Mouse (Mus musculus) intestine, postnatal 0 days (tissue): ENCODE results near the gene Stxbp5l. TPM values are rescaled to one million over a fixed set of nuclear protein-coding genes. Genes with fewer than 3 reads are reported as not detected.

ENCODE experiments used
- ATAC-seq: fragments of 200-750 bp; cut with Nextera tagmentation; 2 replicates; pipeline ENCODE4 v1.8.0; 2017; ENCODE audit warnings: mild to moderate bottlenecking, moderate TSS enrichment, moderate library complexity
- H3K27ac ChIP-seq: fragments of 300-500 bp; sonication (generic); 2 replicates; pipeline ENCODE4 v1.5.1; 2014; ENCODE audit warnings: mild to moderate bottlenecking, low read depth, low read length, moderate library complexity
- H3K27me3 ChIP-seq: fragments of 300-500 bp; sonication (generic); replicated peaks from 2 replicates; pipeline ENCODE4 v1.6.1; 2014; ENCODE audit warnings: low read length, mixed read lengths; ENCODE audit not compliant: control insufficient read depth, insufficient read depth
- H3K36me3 ChIP-seq: fragments of 300-500 bp; sonication (generic); 2 replicates; pipeline ENCODE4 v1.6.1; 2014; ENCODE audit warnings: mild to moderate bottlenecking, moderate library complexity; ENCODE audit not compliant: control insufficient read depth, insufficient read depth
- H3K4me1 ChIP-seq: fragments of 300-500 bp; sonication (generic); replicated peaks from 2 replicates; pipeline ENCODE4 v1.6.1; 2014; ENCODE audit warnings: antibody characterized with exemption, low read length, mixed read lengths; ENCODE audit not compliant: control insufficient read depth, insufficient read depth
- H3K4me2 ChIP-seq: fragments of 300-500 bp; sonication (generic); replicated peaks from 2 replicates; pipeline ENCODE4 v1.6.1; 2014; ENCODE audit warnings: low read depth, mild to moderate bottlenecking, moderate library complexity
- H3K4me3 ChIP-seq: fragments of 300-500 bp; sonication (generic); 2 replicates; pipeline ENCODE4 v1.5.1; 2014; ENCODE audit warnings: low read depth, low read length
- H3K9ac ChIP-seq: fragments of 300-500 bp; sonication (generic); 2 replicates; pipeline ENCODE4 v1.6.1; 2014; ENCODE audit warnings: mild to moderate bottlenecking, low read depth, low read length
- H3K9me3 ChIP-seq: fragments of 300-500 bp; sonication (generic); 2 replicates; pipeline ENCODE4 v1.6.1; 2016; ENCODE audit warnings: mixed run types; ENCODE audit not compliant: control insufficient read depth
- CTCF ChIP-seq: sonication (generic); IDR thresholded peaks from 2 replicates; pipeline ENCODE4 v1.5.1; 2016; ENCODE audit warnings: low read depth, mild to moderate bottlenecking, control low read depth, antibody characterized with exemption, moderate library complexity
- WGBS: fragments of 180-500 bp; shearing (Covaris S2); extraction: QIAGEN DNeasy Blood & Tissue Kit; methylation state at CpG from one replicate; pipeline ENCODE4 v1.1.7; 2014; 5-methylcytosine and 5-hydroxymethylcytosine counted together
- polyA plus RNA-seq: library from polyadenylated mRNA; unstranded; fragments of >200 nt; fragmentation: Nextera tagmentation; extraction: Ambion mirVana; gene quantifications from 2 replicates; pipeline ENCODE4 v1.2.1, GENCODE M21; 2015

Stxbp5l gene
- 0.95 and 1.5 TPM in 2 replicates for polyA plus RNA-seq

DNA sequence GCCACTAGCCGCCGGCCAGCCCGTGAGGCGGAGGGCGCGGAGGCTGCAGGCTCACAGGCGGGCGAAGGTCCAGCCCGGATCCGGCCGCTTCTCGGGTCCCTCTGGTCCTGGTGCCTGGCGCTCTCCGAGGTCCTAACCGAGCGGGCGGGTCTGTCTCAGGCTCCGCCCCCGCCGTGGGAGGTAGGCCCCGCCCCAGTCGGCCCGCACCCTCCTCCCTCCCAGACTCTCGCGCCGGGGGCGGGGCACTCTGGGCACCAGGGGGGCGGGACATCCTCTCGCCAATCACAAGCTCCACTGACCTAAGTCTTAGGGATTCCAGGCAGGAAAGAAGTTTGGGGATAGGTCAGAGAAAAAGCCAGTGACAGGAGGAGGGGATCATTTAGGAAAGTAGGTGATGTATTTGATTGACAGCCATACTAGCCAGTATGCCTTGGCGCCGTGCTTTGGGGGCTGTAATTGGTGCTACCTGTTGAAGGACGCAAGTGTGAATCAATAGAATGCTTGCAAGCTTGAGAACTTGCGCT, at the start of gene Stxbp5l:
Gene Stxbp5l, minus strand, starts transcription at position 142 of the 524 bp plus-strand sequence.
- no peaks in the 10 kb centered on the region for H3K9me3 ChIP-seq
- no peaks in the 10 kb centered on the region for H3K36me3 ChIP-seq
- no peak for TF ChIP-seq CTCF
- no peak within 1 kb of the TSS for H3K9ac ChIP-seq
- H3K4me3 ChIP-seq, result peak within 1 kb of the TSS; percentile 48
- no peaks in the 10 kb centered on the region for H3K27me3 ChIP-seq
- ATAC-seq, result peak; percentile 98
- 0 out of 2 replicates have a peak, but pooled peaks cover 5% of the 10 kb centered on the region for H3K4me1 ChIP-seq
- under 1% methylated on average over 32 of the region's 33 CpGs for WGBS
- H3K27ac ChIP-seq, result no peak within 1 kb of the TSS
- H3K4me2 ChIP-seq, result peak within 1 kb of the TSS; percentile 96

GRCm38 (mm10) chr16:37433418-37434204, 48.8 kb upstream of the Stxbp5l start:
- 55% methylated on average over 5 of the region's 5 CpGs for WGBS
- H3K9me3 ChIP-seq, result no peaks in the 10 kb centered on the region
- ATAC-seq, result no peak

DNA sequence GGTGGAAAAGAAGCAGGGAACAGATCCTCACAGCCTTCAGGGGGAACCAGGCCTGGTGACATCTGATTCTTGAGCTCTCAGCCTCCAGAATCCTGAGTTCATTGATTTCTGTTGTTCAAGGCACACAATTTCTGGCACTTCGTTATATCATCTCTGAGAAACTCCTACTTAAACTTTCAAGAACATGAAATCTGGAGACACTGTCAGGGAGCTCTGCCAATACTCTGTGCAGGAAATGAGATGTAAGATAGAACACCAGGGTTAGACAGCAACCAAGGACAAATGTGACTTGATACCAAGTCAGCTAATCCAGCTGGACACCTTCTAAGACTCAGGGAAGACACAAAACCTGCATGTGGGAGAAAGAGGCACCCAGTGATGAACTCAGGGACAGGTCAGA, 40.7 kb upstream of the Stxbp5l start:
- no peak for TF ChIP-seq CTCF
- H3K4me3 ChIP-seq, result no peak overlapping the region
- no peak overlapping the region for H3K4me2 ChIP-seq
- H3K9me3 ChIP-seq, result no peaks in the 10 kb centered on the region
- WGBS, result 56% methylated on average over 1 of the region's 1 CpGs
- H3K27ac ChIP-seq, result no peak overlapping the region
- H3K9ac ChIP-seq, result no peak overlapping the region
- no peaks in the 10 kb centered on the region for H3K27me3 ChIP-seq
- H3K4me1 ChIP-seq, result no peaks in the 10 kb centered on the region
- ATAC-seq, result no peak
- no peaks in the 10 kb centered on the region for H3K36me3 ChIP-seq

More at GRCm38 (mm10) chr16:37433418-37434204, 48.8 kb upstream of the Stxbp5l start:
- H3K4me2 ChIP-seq, result no peak overlapping the region
- no peak for TF ChIP-seq CTCF
- no peak overlapping the region for H3K4me3 ChIP-seq
- no peaks in the 10 kb centered on the region for H3K4me1 ChIP-seq
- H3K27ac ChIP-seq, result no peak overlapping the region
- no peak overlapping the region for H3K9ac ChIP-seq
- H3K27me3 ChIP-seq, result no peaks in the 10 kb centered on the region
- no peaks in the 10 kb centered on the region for H3K36me3 ChIP-seq

DNA sequence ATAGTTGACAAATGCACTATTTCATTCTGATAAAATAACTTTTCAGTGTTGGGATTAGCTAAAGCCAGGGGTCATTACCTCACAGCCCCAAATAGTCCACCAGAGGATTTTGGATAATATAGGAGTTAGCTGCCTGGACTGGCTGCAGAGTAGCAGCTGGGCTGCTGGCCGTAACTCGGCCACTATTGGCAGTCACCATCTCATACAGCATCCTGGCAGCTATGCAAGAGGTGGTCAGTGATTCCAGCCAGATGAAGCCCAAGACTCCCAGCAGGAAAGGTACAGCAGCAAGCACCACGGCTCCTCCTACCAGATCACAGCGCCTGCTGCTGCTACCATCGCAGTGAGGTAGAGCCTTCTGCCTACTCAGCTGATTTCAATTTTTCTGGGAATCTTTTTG, 38.1 kb upstream of the Stxbp5l start:
- no peak overlapping the region for H3K4me2 ChIP-seq
- H3K9ac ChIP-seq, result no peak overlapping the region
- H3K36me3 ChIP-seq, result no peaks in the 10 kb centered on the region
- no peaks in the 10 kb centered on the region for H3K4me1 ChIP-seq
- H3K27me3 ChIP-seq, result no peaks in the 10 kb centered on the region
- H3K4me3 ChIP-seq, result no peak overlapping the region
- no peak for TF ChIP-seq CTCF
- 74% methylated on average over 5 of the region's 5 CpGs for WGBS
- H3K9me3 ChIP-seq, result no peaks in the 10 kb centered on the region
- H3K27ac ChIP-seq, result no peak overlapping the region
- no peak for ATAC-seq

DNA sequence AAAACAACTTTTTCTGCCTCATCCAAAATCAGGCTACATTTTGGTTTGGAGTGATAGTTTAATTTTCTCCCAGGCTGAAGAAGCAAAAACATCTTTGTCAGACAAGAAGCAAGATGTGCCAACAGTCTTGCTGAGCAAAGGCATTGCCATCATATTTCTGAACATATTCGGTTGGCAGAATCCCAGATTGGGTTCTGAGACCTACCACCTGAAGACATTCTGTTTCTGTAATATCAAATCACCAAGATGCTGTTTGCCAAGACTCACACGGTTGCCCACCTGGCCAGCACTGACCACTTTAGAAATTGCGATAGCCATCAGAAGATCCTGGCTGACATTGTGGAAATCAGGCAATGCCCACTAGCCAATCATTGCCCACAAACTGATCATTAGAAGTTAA, 37.1 kb upstream of the Stxbp5l start:
- ATAC-seq, result no peak
- WGBS, result 89% methylated on average over 3 of the region's 3 CpGs
- no peak overlapping the region for H3K27ac ChIP-seq
- H3K4me2 ChIP-seq, result no peak overlapping the region
- H3K4me1 ChIP-seq, result no peaks in the 10 kb centered on the region
- H3K9ac ChIP-seq, result no peak overlapping the region
- no peaks in the 10 kb centered on the region for H3K27me3 ChIP-seq
- no peaks in the 10 kb centered on the region for H3K9me3 ChIP-seq
- H3K36me3 ChIP-seq, result no peaks in the 10 kb centered on the region
- TF ChIP-seq CTCF, result no peak
- no peak overlapping the region for H3K4me3 ChIP-seq

DNA sequence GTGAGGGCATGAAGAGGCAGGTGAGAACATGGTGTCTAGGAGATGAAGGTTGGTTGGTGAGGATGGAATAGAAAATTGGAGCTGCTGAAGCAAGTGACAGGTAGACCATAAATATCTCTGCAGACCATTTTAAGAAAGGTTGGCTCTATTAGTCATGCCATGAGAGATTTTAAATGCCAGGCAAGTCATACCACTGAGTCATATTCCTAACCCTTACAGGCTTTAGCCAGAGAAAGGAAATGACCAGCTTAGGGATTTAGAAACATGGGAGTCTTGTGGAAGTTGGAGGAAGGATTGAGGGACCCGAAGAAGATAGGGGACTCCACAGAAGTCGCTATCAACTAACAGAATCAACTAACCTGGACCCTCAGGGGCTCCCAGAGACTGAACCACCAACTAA, 35.8 kb upstream of the Stxbp5l start:
- H3K27me3 ChIP-seq, result no peaks in the 10 kb centered on the region
- no peak overlapping the region for H3K9ac ChIP-seq
- H3K9me3 ChIP-seq, result no peaks in the 10 kb centered on the region
- no peak overlapping the region for H3K27ac ChIP-seq
- ATAC-seq, result no peak
- no peak for TF ChIP-seq CTCF
- no peaks in the 10 kb centered on the region for H3K4me1 ChIP-seq
- WGBS, result 84% methylated on average over 2 of the region's 2 CpGs
- no peak overlapping the region for H3K4me3 ChIP-seq
- no peak overlapping the region for H3K4me2 ChIP-seq
- no peaks in the 10 kb centered on the region for H3K36me3 ChIP-seq
